Mouse (Mus musculus) megakaryocyte, embryonic 14.5 days (primary cell): ENCODE results near the gene Ifit3b.
"Not testable (repeated sequence)": the region's sequence is repeated elsewhere in the genome, so short reads cannot be mapped to it uniquely, and the experiment has no call there.

Source experiments
- FLI1 ChIP-seq: IDR thresholded peaks from 2 replicates; pipeline ENCODE4 v1.6.1; 2012; ENCODE audit warnings: low read length, inconsistent platforms, mixed read lengths
- GATA1 ChIP-seq: IDR thresholded peaks from 3 replicates; pipeline ENCODE4 v1.6.1; 2012; ENCODE audit warnings: mixed read lengths, low read length, inconsistent platforms, borderline replicate concordance

GRCm38 (mm10) chr19:34582696-34583095, 25.1 kb upstream of the Ifit3b start:
- not testable (repeated sequence) for TF ChIP-seq GATA1, FLI1
